Mouse (Mus musculus): ENCODE measurements at regions not wholly inside any gene's neighbourhood (a gene's known extent, or its start where the extent isn't known, plus 50 kb on each side); places are given as distances from the start of the nearest gene placed in this dataset.

- no peak for ATAC-seq (replicated peaks; ENCODE audit: low read depth, poor library complexity, severe bottlenecking)
These were observed 151.8 kb downstream of the Cyp26b1 start for GRCm38 (mm10) chr6:84441721-84442480.

- no peak for ATAC-seq (replicated peaks; ENCODE audit: low read depth, poor library complexity, severe bottlenecking)
These were observed 157.0 kb downstream of the Cyp26b1 start for GRCm38 (mm10) chr6:84436716-84437115.

- ATAC-seq (replicated peaks; ENCODE audit: low read depth, poor library complexity, severe bottlenecking), result no peak
These were observed 159.2 kb downstream of the Cyp26b1 start for GRCm38 (mm10) chr6:84434532-84434931.

- no peak for ATAC-seq (replicated peaks; ENCODE audit: low read depth, poor library complexity, severe bottlenecking)
These were observed 162.1 kb downstream of the Cyp26b1 start for GRCm38 (mm10) chr6:84431622-84431955.

GRCm38 (mm10) chr6:84430925-84431621, 162.6 kb downstream of the Cyp26b1 start:
- no peak for ATAC-seq (replicated peaks; ENCODE audit: low read depth, poor library complexity, severe bottlenecking)

- ATAC-seq (replicated peaks; ENCODE audit: low read depth, poor library complexity, severe bottlenecking), result no peak
These were observed 163.6 kb downstream of the Cyp26b1 start for GRCm38 (mm10) chr6:84430146-84430545.

- ATAC-seq (replicated peaks; ENCODE audit: low read depth, poor library complexity, severe bottlenecking), result no peak
These were observed 164.5 kb downstream of the Cyp26b1 start for GRCm38 (mm10) chr6:84429247-84429646.

GRCm38 (mm10) chr6:84426691-84427090, 167.0 kb downstream of the Cyp26b1 start:
- no peak for ATAC-seq (replicated peaks; ENCODE audit: low read depth, poor library complexity, severe bottlenecking)

- ATAC-seq (replicated peaks; ENCODE audit: low read depth, poor library complexity, severe bottlenecking), result peak; percentile 85; the same call in 1 of the 2 replicates
These were observed 167.9 kb downstream of the Cyp26b1 start for GRCm38 (mm10) chr6:84425823-84426222.

- no peak for ATAC-seq (replicated peaks; ENCODE audit: low read depth, poor library complexity, severe bottlenecking)
These were observed 170.8 kb downstream of the Cyp26b1 start for GRCm38 (mm10) chr6:84422946-84423345.

GRCm38 (mm10) chr6:84419691-84420090, 174.0 kb downstream of the Cyp26b1 start:
- no peak for ATAC-seq (replicated peaks; ENCODE audit: low read depth, poor library complexity, severe bottlenecking)

GRCm38 (mm10) chr6:84419281-84419680, 174.4 kb downstream of the Cyp26b1 start:
- no peak for ATAC-seq (replicated peaks; ENCODE audit: low read depth, poor library complexity, severe bottlenecking)

GRCm38 (mm10) chr6:84416992-84417636, 176.6 kb downstream of the Cyp26b1 start:
- no peak for ATAC-seq (replicated peaks; ENCODE audit: low read depth, poor library complexity, severe bottlenecking)

GRCm38 (mm10) chr6:84414400-84414799, 179.3 kb downstream of the Cyp26b1 start:
- no peak for ATAC-seq (replicated peaks; ENCODE audit: low read depth, poor library complexity, severe bottlenecking)

GRCm38 (mm10) chr6:84409863-84410513, 183.7 kb downstream of the Cyp26b1 start:
- no peak for ATAC-seq (replicated peaks; ENCODE audit: low read depth, poor library complexity, severe bottlenecking)

GRCm38 (mm10) chr6:84408513-84408912, 185.2 kb downstream of the Cyp26b1 start:
- no peak for ATAC-seq (replicated peaks; ENCODE audit: low read depth, poor library complexity, severe bottlenecking)

GRCm38 (mm10) chr6:84407773-84408172, 185.9 kb downstream of the Cyp26b1 start:
- ATAC-seq (replicated peaks; ENCODE audit: low read depth, poor library complexity, severe bottlenecking), result peak; percentile 72

- ATAC-seq (replicated peaks; ENCODE audit: low read depth, poor library complexity, severe bottlenecking), result no peak
These were observed 189.0 kb downstream of the Cyp26b1 start for GRCm38 (mm10) chr6:84404695-84405094.

- no peak for ATAC-seq (replicated peaks; ENCODE audit: low read depth, poor library complexity, severe bottlenecking)
These were observed 191.3 kb downstream of the Cyp26b1 start for GRCm38 (mm10) chr6:84402431-84402830.

GRCm38 (mm10) chr6:84394496-84395090, 199.1 kb downstream of the Cyp26b1 start:
- no peak for ATAC-seq (replicated peaks; ENCODE audit: low read depth, poor library complexity, severe bottlenecking)

Data from common myeloid progenitor, adult 5-6 weeks (primary cell).